Mouse (Mus musculus): Measurements from ENCODE around the gene Slc9b2.

Gene Slc9b2

DNA sequence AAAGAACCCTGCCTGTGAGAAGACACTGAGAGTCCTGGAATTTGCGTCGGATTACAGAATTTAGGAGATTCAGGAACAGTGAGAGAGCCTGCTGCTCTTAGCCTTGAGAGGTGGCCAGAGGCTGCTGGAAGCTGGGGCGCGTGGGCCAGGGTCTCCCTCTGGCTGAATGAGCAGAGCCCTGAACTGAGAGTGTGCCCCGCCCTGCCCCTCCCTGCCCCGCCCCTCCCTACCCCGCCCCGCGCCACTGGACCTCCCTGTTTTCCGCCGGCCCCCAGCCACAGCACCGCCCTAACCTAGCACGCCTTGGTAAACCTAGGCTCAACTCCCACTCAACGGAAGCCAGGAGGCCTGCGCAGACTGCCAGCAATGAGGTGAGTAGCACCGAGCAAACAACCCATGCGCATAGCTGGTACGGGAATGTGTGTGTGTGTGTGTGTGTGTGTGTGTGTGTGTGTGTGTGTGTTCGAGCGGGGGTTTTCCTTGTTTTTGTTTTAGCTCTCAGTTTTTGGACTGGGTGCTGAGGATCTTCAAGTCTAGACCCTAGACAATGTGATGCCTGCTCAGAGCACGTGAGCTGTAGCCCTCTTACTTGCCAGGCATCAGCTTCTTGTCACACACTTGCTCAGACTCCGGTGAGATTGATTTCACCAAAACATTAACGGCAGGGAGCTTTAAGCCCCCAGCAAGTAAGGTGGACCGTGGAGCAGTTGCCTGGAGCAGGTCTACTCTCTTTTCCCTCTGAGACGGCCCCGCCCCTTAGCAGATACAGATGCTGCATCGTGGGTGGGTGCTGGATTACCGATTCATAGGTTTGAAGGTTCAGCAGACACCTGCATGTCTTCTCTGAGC lies at the start of gene Slc9b2:
Gene Slc9b2, plus strand, starts transcription at position 290 of the 849 bp plus-strand sequence.
- no peak for DNase-seq (ENCODE audit: extremely low spot score, low read depth, low spot score)

DNA sequence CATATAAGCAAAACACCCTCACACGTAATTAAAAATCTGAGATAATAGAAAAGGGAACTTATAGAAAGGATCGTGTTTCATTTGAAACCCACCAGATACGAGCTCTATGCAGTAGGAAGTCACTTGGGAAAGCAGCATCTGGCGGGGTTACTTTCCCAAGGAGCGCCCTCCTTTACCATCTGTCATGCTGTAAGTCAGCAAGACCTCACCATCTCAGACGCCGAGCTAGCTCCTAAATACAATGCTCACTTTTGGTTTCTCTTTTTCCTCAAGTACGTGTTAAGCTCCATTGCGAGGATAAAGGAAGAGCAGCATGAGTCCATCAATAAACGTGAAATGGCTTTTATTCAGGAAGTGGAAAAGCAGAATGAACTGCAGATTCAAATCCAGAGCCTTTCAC lies 48.6 kb upstream of the Slc9b2 start:
- DNase-seq (ENCODE audit: extremely low spot score, low read depth, low spot score): no peak

DNA sequence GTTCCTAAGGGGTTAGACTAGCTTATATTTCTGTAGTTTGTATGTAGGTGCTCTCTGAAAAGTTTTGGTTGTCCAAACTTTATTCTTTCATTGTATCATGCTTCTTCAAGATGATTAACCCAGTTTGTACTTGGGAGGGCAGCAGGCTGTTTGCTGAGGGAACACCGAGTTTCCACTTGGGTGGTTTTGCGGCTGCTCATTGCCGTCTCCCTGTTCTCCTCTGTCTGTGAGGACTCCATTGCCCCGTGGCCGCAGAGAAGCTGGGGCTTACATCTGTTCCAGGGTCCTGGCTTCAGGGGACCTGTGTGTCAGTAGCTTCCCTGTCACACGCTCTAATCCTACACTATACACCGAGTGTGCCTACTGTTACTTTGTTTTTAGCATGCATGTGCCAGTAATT lies 47.3 kb upstream of the Slc9b2 start:
- no peak for DNase-seq (ENCODE audit: extremely low spot score, low read depth, low spot score)

DNA sequence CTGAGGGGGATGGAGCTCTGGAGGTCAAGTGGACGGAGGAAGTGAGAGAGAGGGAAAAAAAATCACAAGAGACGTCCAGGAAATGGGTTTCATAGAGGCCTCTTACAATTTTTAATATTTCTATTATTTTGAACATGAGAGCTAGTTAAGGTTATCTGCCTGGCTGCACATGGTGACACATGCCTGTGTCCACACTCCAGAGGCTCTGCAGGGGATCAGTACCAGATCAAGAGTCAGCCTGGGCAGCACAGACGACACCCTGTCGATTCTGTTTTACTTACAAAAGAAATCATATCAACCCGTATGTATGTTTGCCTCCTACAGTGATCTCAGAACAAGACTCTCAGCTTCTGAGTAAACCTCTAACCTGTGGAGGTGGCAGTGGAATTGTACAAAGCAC lies 38.9 kb upstream of the Slc9b2 start:
- DNase-seq (ENCODE audit: extremely low spot score, low read depth, low spot score): no peak

DNA sequence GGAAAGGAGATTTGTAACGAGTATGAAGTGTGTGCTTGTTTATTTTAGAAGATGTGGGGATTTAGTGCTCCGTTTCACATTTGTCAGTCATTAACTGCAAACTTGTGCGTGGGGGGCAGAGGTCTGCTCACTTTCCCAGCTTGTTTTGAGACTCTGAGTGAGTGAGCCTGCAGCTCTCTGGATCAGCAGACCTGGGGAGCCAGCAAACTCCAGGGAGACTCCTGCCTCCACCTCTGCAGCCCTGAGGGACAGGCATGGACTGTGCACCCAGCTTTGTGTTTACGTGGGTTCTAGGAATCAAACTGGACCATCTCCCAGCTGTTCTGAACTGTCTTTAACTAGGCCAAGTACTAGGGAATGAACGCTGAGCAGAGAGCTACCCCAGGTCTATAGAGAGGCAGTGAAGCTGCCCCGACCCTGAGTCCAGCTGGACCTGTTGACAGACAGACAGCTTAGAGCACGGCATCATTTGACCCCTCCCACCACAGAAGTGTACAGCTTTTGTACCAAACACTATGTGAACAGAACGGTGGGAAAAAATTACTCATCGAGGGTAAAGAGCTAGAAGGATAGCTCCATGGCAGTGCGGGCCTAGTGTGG lies 38.0 kb upstream of the Slc9b2 start:
- no peak for DNase-seq (ENCODE audit: extremely low spot score, low read depth, low spot score)

DNA sequence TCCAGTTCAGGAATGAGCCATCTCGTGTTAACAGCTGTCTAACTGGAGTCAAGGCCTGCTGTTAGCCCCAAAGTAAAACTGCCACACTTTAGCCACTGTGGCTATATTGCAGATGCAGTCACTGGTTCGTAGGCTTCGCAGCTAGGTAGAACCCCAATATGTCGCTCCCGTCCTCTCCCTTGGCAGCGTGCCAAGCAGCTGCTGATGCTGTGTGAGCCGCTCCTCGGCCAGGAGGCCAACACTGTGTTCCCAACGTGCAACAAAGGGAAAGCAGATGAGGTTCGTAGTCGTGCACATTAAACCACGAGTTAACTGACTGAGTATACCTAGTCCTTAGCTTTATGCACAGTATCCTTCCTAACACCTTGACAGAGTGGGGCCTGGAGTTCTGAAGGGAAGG lies 34.9 kb upstream of the Slc9b2 start:
- DNase-seq (ENCODE audit: extremely low spot score, low read depth, low spot score): no peak

DNA sequence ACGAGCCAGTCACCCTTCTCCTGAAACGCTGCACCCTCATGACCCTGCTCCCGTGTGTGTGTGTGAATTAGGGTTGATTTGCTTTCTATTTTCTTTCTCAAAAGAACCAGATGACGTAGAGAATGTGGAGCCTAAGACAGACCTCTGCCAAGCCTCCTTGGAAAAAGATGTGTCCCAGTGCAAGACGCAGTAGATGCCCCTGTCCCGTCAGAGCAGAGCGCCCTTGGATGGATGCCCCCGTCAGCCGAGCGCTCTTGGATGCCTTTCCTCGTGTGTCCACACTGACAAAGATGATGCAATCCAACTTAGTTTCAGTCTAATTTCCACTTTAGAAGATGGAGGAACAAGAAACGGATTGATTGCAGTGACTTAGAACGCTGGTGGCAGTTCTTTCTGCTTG lies 34.5 kb upstream of the Slc9b2 start:
- DNase-seq (ENCODE audit: extremely low spot score, low read depth, low spot score): no peak

DNA sequence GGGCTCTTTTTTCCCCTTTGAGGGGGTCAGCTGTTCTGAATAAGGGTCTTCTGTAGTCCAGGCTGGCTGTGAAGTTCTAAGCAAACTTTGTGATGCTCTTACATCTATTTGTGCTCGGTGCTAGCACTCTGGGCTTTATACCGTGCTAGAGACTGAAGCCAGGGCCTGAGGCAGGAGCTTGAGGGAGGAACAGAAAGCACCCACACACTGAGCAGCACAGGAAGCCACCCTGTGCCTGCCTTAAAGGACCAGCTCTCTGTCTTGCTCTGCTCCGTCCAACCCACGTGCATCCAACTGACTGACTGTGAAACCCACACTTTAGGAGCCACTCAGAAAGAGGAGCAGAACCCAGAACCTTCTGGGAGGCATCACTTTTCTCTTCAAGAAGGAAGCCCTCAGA lies 27.3 kb upstream of the Slc9b2 start:
- no peak for DNase-seq (ENCODE audit: extremely low spot score, low read depth, low spot score)

DNA sequence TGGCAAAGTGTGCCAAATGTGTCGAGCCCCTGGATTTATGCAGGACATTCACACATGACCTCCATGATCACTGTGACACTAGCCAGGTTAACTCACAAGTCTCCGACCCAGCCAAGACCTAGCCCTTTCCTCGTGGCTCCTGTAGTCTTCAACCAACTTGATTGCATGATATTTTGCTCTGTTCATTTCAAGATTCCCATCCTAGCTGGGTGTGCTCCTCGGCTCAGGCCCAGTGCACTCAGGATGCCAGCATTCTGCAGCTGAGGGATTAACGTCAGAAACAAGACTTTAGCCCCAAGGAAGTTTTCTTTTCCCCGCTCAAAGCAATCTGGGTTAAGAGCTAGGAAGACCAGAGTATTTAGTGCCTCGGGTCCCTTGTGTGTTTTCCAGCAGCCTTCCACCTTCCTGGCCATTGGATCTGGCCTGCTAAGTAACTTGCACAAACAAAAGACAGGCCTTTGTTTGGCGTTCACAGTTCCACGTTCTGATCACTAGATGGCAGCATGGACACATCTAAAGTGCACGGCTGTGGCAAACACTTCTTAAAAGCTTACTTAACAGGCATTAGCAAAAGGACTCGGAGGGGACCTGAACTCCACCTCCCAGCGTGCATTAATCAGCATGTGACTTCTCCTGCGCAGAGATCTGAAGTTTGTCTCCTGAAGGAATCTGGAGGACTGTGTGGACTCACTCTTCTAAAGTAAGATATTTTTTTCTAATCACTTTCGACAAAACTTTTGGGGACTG lies 26.7 kb upstream of the Slc9b2 start, which contains the start of gene Bdh2:
Gene Bdh2, plus strand, starts transcription at position 553 of the 747 bp plus-strand sequence.
- DNase-seq (ENCODE audit: extremely low spot score, low read depth, low spot score): peak; percentile 97

DNA sequence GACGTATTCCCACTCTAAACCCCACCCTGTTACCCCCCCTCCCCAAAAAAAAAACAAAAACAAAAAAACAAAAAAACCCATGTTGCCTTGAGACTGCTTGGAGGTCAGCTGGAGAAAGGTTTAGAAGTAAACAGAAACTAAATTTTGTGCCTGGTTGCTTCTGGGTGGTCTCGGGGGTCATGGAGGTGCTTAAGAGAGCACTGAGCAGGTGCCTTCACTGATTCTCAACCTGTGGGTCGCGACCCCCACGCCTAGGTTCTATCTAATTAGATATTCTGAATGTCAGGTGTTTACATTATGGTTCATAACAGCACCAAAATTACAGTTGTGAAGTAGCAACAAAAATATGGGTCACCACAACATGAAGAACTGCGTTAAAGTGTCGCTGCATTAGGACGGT lies 25.8 kb upstream of the Slc9b2 start:
- DNase-seq (ENCODE audit: extremely low spot score, low read depth, low spot score): no peak

DNA sequence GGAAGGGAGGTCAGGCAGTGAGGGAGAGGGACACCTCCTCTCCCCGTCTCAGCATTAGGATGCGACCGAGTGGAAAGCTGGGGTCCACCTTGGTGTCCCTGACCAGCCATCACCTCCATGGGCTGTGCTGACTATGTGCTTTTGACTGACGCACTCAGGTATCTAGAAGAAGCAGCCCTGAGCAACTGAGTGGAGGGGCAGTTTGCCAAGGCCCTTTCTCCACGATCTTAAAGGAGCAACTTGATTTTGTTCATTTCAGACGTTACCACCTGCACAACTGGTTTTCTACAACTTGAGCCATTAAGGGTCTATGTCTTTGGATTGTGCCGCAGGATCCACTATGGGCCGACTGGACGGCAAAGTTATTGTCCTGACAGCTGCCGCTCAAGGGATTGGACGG lies 22.2 kb upstream of the Slc9b2 start:
- DNase-seq (ENCODE audit: extremely low spot score, low read depth, low spot score): no peak

DNA sequence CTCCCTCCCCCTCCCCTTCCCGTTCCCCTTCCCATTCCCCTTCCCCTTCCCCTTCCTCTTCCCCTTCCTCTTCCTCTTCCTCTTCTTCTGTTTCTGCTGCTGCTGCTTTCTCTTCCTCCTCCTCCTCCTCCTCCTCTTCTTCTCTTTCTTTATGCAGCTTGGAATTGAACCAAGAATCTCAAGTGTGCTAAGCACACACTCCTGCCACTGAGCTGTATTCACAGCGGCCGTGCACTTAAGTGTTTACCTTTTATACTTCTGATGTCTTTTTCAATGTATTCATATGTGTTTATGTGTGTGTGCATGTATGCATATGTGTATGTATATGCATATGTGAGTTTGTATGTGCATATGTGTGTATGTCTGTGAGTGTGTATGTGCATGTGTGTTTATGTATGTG lies 21.7 kb upstream of the Slc9b2 start:
- DNase-seq (ENCODE audit: extremely low spot score, low read depth, low spot score): no peak

DNA sequence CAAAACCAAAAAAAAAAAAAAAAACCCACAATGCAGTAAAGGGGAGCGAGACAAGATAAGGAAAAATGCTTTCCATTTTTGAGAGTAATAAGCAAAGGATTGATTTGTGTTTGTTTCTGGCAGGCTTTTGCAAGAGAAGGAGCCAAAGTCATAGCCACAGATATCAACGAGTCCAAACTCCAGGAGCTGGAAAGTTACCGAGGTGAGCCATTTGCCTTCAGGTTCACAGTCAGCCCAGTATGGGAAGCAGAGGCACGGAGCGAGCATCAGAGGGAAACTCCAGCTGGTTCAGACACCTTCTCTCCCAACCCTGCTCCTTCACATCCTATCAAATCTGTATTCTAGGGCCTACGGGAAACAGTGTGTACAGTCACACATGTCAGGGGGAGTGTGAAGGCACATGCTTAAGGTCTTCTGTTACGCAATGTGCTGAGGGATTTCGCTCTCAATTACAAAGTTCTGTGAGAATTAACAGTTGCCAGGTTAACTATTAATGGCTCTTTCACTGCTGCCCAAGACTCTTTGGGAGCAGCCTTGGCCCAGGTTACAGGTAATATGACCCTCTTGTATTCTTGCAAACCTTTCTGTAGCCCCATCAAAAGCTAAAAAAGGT lies 19.3 kb upstream of the Slc9b2 start:
- DNase-seq (ENCODE audit: extremely low spot score, low read depth, low spot score): no peak

DNA sequence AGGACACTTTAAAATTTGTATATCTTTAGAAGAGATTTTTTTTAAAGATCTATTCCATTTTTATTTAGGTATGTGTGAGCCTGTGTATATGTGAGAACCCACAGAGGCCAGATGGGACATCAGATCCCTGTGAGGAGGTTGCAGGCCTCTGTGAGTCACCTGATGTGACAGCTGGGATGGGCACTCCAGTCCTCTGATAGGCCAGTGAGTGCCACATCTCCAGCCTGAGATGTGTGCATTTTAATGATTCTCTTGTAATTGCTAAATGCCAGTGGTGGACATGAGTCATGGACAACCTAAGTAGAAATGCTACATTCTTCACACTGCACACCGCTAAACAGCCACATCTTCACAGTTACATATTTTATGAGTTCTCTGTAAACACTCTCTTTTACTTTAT lies 18.4 kb upstream of the Slc9b2 start:
- DNase-seq (ENCODE audit: extremely low spot score, low read depth, low spot score): no peak

DNA sequence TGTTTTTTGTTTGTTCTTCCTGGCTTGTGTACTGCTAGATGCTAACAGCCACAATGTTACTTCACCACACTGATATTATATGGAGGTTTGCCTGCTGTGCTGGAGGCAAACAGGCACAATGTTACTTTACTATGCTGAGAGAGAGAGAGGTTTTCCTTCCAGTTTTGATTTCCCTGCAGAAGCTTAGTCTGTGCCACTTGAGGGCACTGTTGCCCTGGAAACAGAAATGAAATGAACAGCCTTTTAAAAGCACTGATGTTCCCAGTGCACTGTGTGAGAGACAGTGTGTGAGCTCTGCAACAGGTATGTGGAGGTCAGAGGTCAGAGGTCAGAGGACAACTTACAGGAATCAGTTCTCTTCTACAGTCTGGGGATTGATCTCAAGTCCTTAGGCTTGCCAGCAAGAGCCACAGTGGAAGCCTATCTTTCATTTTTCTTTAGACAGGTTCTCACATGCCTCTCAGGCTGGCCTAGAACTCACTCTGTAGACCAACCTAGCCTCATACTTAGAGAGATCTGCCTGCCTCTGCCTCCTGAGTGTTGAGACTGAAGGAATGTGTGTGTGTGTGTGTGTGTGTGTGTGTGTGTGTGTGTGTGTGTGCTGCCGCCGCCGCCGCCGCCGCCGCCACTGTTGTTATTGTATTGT lies 17.1 kb upstream of the Slc9b2 start:
- peak; percentile 35 for DNase-seq (ENCODE audit: extremely low spot score, low read depth, low spot score)

DNA sequence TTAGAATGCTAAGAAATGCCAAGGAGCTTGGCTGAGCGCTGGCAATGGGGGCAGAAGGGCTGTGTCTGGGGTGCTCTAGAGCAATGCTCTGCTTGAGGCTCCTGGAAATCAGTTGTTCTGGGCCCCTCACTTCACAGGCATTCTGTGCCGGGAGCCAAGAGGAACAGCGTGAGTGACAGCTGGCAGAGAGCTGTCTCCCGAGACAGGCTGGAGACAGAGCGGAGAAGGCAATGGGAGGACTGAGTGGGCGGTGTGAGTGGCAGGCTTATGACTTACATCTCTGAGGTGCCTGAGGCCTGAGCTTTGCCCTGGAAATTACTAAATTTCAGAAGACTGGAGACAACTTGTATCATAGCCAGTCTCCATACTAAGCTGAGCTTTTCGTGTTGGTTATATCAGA lies 13.8 kb upstream of the Slc9b2 start:
- DNase-seq (ENCODE audit: extremely low spot score, low read depth, low spot score): no peak

DNA sequence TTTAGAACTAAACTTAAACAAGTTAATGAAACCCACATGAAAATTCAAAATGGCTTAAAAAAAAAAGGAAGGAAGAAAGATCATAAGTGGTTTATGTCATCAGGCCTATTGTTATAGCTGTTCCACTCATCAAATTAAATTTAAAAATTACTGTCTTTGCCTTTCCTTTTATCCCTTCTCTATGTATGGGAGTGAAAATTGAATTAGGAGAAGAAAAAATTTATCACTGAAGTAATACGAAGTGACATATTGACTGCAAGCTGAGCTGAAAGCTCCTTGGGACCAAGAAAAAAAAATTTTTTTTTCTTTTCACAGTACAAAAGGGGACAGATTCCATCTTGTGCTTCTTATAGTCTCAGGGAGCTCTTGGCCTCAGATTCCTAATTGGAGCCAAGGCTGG lies 11.9 kb upstream of the Slc9b2 start:
- no peak for DNase-seq (ENCODE audit: extremely low spot score, low read depth, low spot score)

DNA sequence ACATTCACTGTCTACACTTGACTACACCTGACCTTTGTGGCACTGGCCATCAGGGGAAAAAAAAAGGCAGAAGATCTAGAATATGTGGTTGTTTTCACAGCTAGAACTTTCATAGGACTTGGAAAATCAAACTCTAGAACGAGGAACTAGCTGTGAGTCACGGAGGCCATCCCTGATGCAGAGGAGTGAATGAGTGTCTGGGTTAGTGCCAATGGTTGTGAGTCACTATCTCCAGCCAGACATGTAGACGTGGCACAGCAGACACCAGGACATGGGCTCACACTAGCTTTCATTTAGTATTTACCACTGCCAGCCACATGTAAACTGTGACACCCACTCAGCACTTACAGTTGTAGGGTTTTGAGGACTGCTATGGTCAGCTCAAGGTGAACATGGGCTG lies 8.9 kb upstream of the Slc9b2 start:
- DNase-seq (ENCODE audit: extremely low spot score, low read depth, low spot score): no peak

DNA sequence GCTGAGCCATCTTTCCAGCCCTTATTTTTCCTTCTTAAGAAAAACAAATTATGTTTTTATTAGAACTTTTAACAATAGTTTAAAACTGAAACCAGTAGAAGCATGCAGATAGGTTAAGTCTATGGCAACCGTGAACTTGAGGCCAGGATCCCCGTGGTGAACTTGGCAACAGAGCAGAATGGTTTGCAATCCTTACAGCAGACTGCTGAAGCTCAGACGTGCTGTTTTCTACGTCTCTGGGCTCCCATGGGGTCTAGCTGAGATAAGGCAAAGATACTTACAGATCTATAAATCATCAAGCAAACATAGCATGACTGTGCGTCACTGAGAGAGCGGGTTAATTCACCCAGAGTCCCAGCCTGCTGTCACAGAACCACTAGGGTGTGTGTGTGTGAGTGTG lies 7.4 kb upstream of the Slc9b2 start:
- DNase-seq (ENCODE audit: extremely low spot score, low read depth, low spot score): no peak

DNA sequence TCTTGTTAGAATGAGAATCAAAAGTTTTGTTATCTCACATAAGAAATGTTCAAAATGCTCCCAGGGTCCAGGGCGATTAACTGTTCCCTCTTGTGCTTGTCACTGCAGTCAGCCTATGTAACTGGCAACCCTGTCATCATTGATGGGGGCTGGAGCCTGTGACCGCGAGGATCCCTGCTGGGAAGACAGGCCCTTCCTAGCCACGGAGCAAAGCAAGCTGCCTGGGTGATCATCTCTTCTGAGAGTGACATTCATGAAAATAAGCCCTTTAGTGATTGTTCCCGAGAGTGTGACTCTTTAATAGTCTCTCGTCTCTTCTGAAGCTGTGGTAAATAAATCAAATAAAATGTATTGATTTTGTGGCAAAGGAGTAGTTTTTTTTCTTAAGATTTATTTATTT lies 3.4 kb upstream of the Slc9b2 start:
- DNase-seq (ENCODE audit: extremely low spot score, low read depth, low spot score): no peak

DNA sequence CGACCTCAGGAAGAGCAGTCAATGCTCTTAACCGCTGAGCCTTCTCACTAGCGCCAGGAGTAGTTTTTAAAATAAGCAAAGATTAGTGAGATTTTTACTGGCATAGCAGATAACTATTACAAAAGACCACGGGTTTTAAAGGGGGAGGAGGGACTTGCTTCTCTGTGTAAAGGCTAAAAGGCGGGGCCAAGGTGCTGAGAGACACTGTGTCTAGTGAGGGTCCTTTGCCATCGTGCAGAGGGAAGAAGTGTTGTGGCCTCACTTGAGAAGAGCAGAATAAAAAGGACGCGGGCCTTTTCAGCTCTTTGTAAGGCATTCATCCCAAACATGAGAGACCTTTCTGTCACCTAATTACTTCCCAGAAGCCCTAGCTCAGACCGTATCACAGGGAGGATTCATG lies 2.9 kb upstream of the Slc9b2 start:
- DNase-seq (ENCODE audit: extremely low spot score, low read depth, low spot score): no peak
